Mouse (Mus musculus): Measurements from ENCODE around the gene Gm15130.

DNA sequence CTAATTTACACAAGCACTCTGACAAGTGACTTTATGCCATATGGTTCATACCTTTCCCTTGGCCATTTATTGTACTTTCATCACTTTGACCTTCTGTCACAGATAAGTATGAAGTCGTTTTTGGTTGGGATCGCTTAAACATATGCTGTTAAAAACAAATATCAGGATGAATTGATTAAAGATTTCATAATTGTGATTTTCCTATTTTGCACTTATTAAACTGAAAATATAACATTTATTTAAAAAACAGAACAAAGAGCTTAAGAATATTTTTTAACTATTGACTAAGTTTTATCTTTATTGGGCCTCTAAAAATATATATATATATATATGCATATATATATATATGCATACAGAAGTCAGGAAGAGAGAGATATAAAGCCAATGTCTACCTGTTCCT is at the start of gene Gm15130:
- TF ChIP-seq POLR2A (IDR thresholded peaks at IDR 0.05; ENCODE audit: borderline replicate concordance, low read depth, low read length) (no peak), CTCF (IDR thresholded peaks at IDR 0.05; ENCODE audit: low read depth, low read length) (no peak)
